Mouse (Mus musculus) liver, adult 2 months (tissue): ENCODE measurements around the gene Enkd1. TPM values are rescaled to one million over a fixed set of nuclear protein-coding genes. Genes with fewer than 3 reads are reported as not detected.
A peak's percentile ranks its signal among the peaks of the same experiment; 100 is the strongest.

ENCODE experiments used
- DNase-seq: peaks from one replicate; pipeline ENCODE4 v3.0.0-alpha.2; 2011; ENCODE audit warnings: low read depth, low spot score; ENCODE audit errors: extremely low read depth
- H3K27ac ChIP-seq: fragments of 200-500 bp; replicated peaks from 2 replicates; pipeline ENCODE4 v1.5.1; 2012; ENCODE audit warnings: low read depth, mild to moderate bottlenecking, control low read depth, inconsistent platforms, low read length; ENCODE audit not compliant: insufficient read depth
- H3K27me3 ChIP-seq: fragments of 200-500 bp; 2 replicates; pipeline ENCODE4 v1.6.1; 2012; ENCODE audit warnings: mild to moderate bottlenecking, moderate library complexity, low read length, inconsistent platforms; ENCODE audit not compliant: control insufficient read depth, insufficient read depth
- H3K36me3 ChIP-seq: fragments of 200-500 bp; 2 replicates; pipeline ENCODE4 v1.6.1; 2012; ENCODE audit warnings: low read length, inconsistent platforms; ENCODE audit not compliant: control insufficient read depth, insufficient read depth
- H3K4me1 ChIP-seq: fragments of 200-500 bp; 2 replicates; pipeline ENCODE4 v1.6.1; 2011; ENCODE audit warnings: low read length; ENCODE audit not compliant: control insufficient read depth, insufficient read depth
- H3K4me3 ChIP-seq: fragments of 200-500 bp; 2 replicates; pipeline ENCODE4 v1.5.1; 2011; ENCODE audit warnings: low read depth, mild to moderate bottlenecking, control low read depth, low read length, moderate library complexity; ENCODE audit not compliant: insufficient read depth
- H3K79me2 ChIP-seq: fragments of 200-500 bp; 2 replicates; pipeline ENCODE4 v1.6.1; 2012; ENCODE audit warnings: inconsistent platforms, mild to moderate bottlenecking, low read length, moderate library complexity; ENCODE audit not compliant: control insufficient read depth, insufficient read depth
- H3K9ac ChIP-seq: fragments of 200-500 bp; 2 replicates; pipeline ENCODE4 v1.6.1; 2012; ENCODE audit warnings: low read depth, mild to moderate bottlenecking, control low read depth, inconsistent platforms, low read length
- CTCF ChIP-seq: fragments of 200-500 bp; IDR thresholded peaks from 2 replicates; pipeline ENCODE4 v1.5.1; 2011; ENCODE audit warnings: low read depth, low read length, control low read depth
- POLR2A ChIP-seq: fragments of 200-500 bp; IDR thresholded peaks from 2 replicates; pipeline ENCODE4 v1.6.1; 2011; ENCODE audit warnings: low read length, control low read depth; ENCODE audit not compliant: insufficient read depth; ENCODE audit errors: extremely low read depth
- WGBS: fragments of 180-500 bp; shearing (Covaris S2); methylation state at CpG from one replicate; pipeline ENCODE4 v1.1.7; 2018; 5-methylcytosine and 5-hydroxymethylcytosine counted together
- polyA plus RNA-seq: library from polyadenylated mRNA; depleted of rRNA; stranded (reverse); fragments of >200 nt; gene quantifications from 2 replicates; pipeline ENCODE4 v1.2.3, GENCODE M21; 2012
- total RNA-seq: library from RNA; depleted of rRNA; stranded (reverse); fragments of >200 nt; gene quantifications from 2 replicates; pipeline ENCODE4 v1.2.3, GENCODE M21; 2014

The Enkd1 gene
- total and polyA plus RNA-seq, 2 experiments = 0.62 TPM; not detected in 1

- TF ChIP-seq POLR2A (no peak), CTCF (no peak)
- no peak for DNase-seq
- 79% methylated on average over 30 of the region's 30 CpGs for WGBS
- Histone ChIP-seq H3K27ac (no peak overlapping the region), H3K4me1 (peaks cover 1% of the 10 kb centered on the region), H3K36me3 (no peaks in the 10 kb centered on the region), H3K4me3 (no peak overlapping the region), H3K79me2 (no peaks in the 10 kb centered on the region), H3K27me3 (peaks cover 5% of the 10 kb centered on the region), H3K9ac (no peak overlapping the region)
Measured at GRCm38 (mm10) chr8:105695080-105695780, 12.8 kb downstream of the Enkd1 start.

DNA sequence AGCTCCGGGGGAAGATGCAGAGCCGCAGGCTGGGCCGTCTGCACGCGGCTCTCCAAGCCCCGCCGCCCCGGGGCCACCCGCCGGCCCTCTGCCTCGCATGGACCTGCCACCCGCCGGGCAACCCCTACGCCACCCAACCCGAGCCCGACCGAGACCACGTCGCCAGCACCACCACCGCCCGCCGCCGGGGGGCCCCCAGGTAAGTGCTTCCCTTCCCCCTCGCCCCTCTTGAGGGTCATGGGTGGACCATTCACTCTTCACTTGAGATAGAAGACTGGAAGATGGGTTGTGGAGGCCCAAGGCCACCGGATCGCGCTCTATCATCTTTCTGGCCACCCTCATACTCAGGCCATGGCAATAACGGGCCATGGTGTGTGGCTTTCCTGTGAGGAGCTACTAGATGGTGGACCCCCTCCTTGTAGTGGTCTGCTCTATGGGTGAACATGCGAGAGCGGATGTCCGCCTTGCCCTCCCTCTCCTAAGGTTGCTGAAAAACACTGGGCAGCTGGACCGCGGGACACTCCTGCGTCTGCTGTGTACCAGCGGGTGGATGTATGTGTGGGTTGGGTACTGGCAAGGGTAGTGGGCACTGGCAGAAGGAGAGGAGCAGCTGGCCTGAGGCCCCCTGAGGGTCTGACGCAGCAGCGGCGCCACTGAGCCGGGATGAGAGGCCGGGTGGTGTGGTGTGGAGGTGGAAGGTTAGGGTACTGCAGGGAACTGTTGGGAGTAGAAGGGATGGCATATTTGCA lies 13.8 kb downstream of the Enkd1 start:
- Histone ChIP-seq H3K27ac (no peak overlapping the region), H3K79me2 (no peaks in the 10 kb centered on the region), H3K27me3 (peaks cover 5% of the 10 kb centered on the region), H3K9ac (no peak overlapping the region), H3K4me3 (peak overlapping the region; percentile 52), H3K4me1 (peaks cover 1% of the 10 kb centered on the region), H3K36me3 (no peaks in the 10 kb centered on the region)
- WGBS = 17% methylated on average over 38 of the region's 40 CpGs
- TF ChIP-seq CTCF (no peak), POLR2A (no peak)
- no peak for DNase-seq

- H3K4me3 ChIP-seq = peak overlapping the region; percentile 52
- TF ChIP-seq POLR2A = no peak
- no peak for TF ChIP-seq CTCF
- H3K36me3 ChIP-seq = no peaks in the 10 kb centered on the region
- 10% methylated on average over 30 of the region's 30 CpGs for WGBS
- H3K27ac ChIP-seq = no peak overlapping the region
- H3K9ac ChIP-seq = no peak overlapping the region
- H3K79me2 ChIP-seq = no peaks in the 10 kb centered on the region
- H3K27me3 ChIP-seq = peaks cover 5% of the 10 kb centered on the region
- H3K4me1 ChIP-seq = peaks cover 1% of the 10 kb centered on the region
- DNase-seq = no peak
Measured at GRCm38 (mm10) chr8:105693648-105694047, 14.4 kb downstream of the Enkd1 start.

DNA sequence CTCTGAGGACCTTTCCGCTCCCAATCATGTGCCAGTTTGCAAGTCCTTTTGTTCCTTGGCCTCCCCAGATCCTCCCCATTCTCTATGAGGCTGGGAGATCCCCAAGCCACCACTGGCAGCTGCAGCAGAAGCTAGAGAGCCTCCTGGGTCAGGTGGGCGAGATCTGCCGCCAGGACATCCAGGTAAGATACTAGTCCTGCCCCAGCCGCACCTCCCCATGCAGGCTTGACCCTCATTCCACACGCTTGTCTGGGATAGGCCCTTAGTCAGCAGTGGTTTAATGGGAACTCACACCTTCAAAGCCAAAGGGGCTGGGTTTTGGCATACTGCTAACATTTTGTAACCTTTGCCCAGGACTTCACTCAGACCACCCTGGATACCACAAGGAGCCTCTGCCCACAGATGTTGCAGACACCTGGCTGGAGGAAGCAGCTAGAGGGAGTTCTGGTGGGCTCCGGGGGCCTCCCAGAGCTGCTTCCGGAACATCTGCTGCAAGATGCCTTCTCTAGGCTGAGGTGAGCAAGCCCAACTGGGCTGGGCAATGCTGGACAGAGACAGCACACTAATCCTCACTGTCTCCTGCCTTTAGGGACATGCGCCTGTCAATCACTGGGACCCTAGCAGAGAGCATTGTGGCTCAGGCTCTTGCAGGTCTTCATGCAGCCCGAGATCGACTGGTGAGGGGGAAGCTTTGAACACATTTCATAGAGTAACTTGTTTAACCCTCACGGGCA lies 15.4 kb downstream of the Enkd1 start:
- WGBS = 92% methylated on average over 11 of the region's 11 CpGs
- no peaks in the 10 kb centered on the region for H3K79me2 ChIP-seq

GRCm38 (mm10) chr8:105690978-105691377 lies 17.0 kb downstream of the Enkd1 start:
- WGBS = 73% methylated on average over 14 of the region's 14 CpGs
- TF ChIP-seq CTCF (no peak), POLR2A (no peak)
- Histone ChIP-seq H3K4me1 (peaks cover 1% of the 10 kb centered on the region), H3K79me2 (no peaks in the 10 kb centered on the region), H3K27ac (no peak overlapping the region), H3K36me3 (no peaks in the 10 kb centered on the region), H3K27me3 (peaks cover 5% of the 10 kb centered on the region), H3K4me3 (no peak overlapping the region), H3K9ac (no peak overlapping the region)
- DNase-seq = no peak

More for the DNA sequence above, 15.4 kb downstream of the Enkd1 start:
- Histone ChIP-seq H3K27ac (no peak overlapping the region), H3K27me3 (peaks cover 5% of the 10 kb centered on the region), H3K9ac (no peak overlapping the region), H3K4me1 (peaks cover 1% of the 10 kb centered on the region), H3K4me3 (no peak overlapping the region), H3K36me3 (no peaks in the 10 kb centered on the region)
- DNase-seq = no peak
- TF ChIP-seq POLR2A (no peak), CTCF (no peak)
